Mouse (Mus musculus) forebrain, postnatal 0 days (tissue): ENCODE measurements at regions not wholly inside any gene's neighbourhood (a gene's known extent, or its start where the extent isn't known, plus 50 kb on each side); places are given as distances from the start of the nearest gene placed in this dataset.

Experiments
- ATAC-seq: fragments of 200-750 bp; cut with Nextera tagmentation; 2 replicates; pipeline ENCODE4 v1.8.0; 2017; ENCODE audit warnings: mild to moderate bottlenecking, moderate library complexity
- DNase-seq: peaks from one replicate; pipeline ENCODE4 v3.0.0-alpha.2; 2015
- H3K27ac ChIP-seq: fragments of 300-500 bp; sonication (generic); 2 replicates; pipeline ENCODE4 v1.5.1; 2014; ENCODE audit warnings: low read depth, mild to moderate bottlenecking, antibody characterized with exemption, low read length, moderate library complexity, mixed read lengths
- H3K27me3 ChIP-seq: fragments of 300-500 bp; sonication (generic); 2 replicates; pipeline ENCODE4 v1.6.1; 2014; ENCODE audit warnings: mild to moderate bottlenecking, low read length, mixed read lengths; ENCODE audit not compliant: insufficient read depth
- H3K36me3 ChIP-seq: fragments of 300-500 bp; sonication (generic); 2 replicates; pipeline ENCODE4 v1.6.1; 2014; ENCODE audit warnings: mild to moderate bottlenecking, moderate library complexity; ENCODE audit not compliant: insufficient read depth
- H3K4me1 ChIP-seq: fragments of 300-500 bp; sonication (generic); 2 replicates; pipeline ENCODE4 v1.6.1; 2014; ENCODE audit warnings: antibody characterized with exemption; ENCODE audit not compliant: insufficient read depth
- H3K4me2 ChIP-seq: fragments of 300-500 bp; sonication (generic); 2 replicates; pipeline ENCODE4 v1.6.1; 2014; ENCODE audit warnings: low read depth, mild to moderate bottlenecking, moderate library complexity
- H3K4me3 ChIP-seq: fragments of 300-500 bp; sonication (generic); 2 replicates; pipeline ENCODE4 v1.5.1; 2014; ENCODE audit warnings: low read depth, low read length, mixed read lengths
- H3K9ac ChIP-seq: fragments of 300-500 bp; sonication (generic); 2 replicates; pipeline ENCODE4 v1.6.1; 2014; ENCODE audit warnings: mild to moderate bottlenecking
- H3K9me3 ChIP-seq: fragments of 300-500 bp; sonication (generic); 2 replicates; pipeline ENCODE4 v1.6.1; 2016; ENCODE audit warnings: low read length
- CTCF ChIP-seq: sonication (generic); IDR thresholded peaks from 2 replicates; pipeline ENCODE4 v1.5.1; 2016; ENCODE audit warnings: antibody characterized with exemption, control low read depth, low read depth
- WGBS: fragments of 180-500 bp; shearing (Covaris S2); extraction: QIAGEN DNeasy Blood & Tissue Kit; methylation state at CpG from one replicate; pipeline ENCODE4 v1.1.7; 2014; 5-methylcytosine and 5-hydroxymethylcytosine counted together

- Histone ChIP-seq H3K27ac (no peak overlapping the region), H3K9ac (no peak overlapping the region), H3K4me2 (no peak overlapping the region), H3K4me3 (no peak overlapping the region), H3K36me3 (no peaks in the 10 kb centered on the region), H3K4me1 (no peaks in the 10 kb centered on the region), H3K9me3 (no peaks in the 10 kb centered on the region), H3K27me3 (no peaks in the 10 kb centered on the region)
- TF ChIP-seq CTCF, result no peak
- 21% methylated on average over 1 of the region's 1 CpGs for whole genome bisulfite sequencing
- DNase-seq, result no peak
- ATAC-seq, result no peak
Observed at GRCm38 (mm10) chr14:113012320-113013244, 301.8 kb upstream of the Tpm3-rs7 start.

- Histone ChIP-seq H3K27me3 (no peaks in the 10 kb centered on the region), H3K4me2 (no peak overlapping the region), H3K4me3 (no peak overlapping the region), H3K27ac (no peak overlapping the region), H3K9ac (no peak overlapping the region), H3K4me1 (no peaks in the 10 kb centered on the region), H3K9me3 (no peaks in the 10 kb centered on the region), H3K36me3 (no peaks in the 10 kb centered on the region)
- peak; percentile 10 for DNase-seq
- no peak for ATAC-seq
- WGBS, result 82% methylated on average over 3 of the region's 3 CpGs
- no peak for TF ChIP-seq CTCF
Observed at GRCm38 (mm10) chr14:113026194-113026593, 288.2 kb upstream of the Tpm3-rs7 start.
